Mouse (Mus musculus) bone marrow, adult 2 months (tissue): ENCODE results near the gene Cir1. TPM values are rescaled to one million over a fixed set of nuclear protein-coding genes. Genes with fewer than 3 reads are reported as not detected.

Experiments
- H3K27ac ChIP-seq: fragments of 200-500 bp; 2 replicates; pipeline ENCODE4 v1.5.1; 2012; ENCODE audit warnings: low read depth, mild to moderate bottlenecking, control low read depth, inconsistent platforms, low read length; ENCODE audit not compliant: control insufficient read depth, poor library complexity, insufficient read depth
- H3K4me1 ChIP-seq: fragments of 200-500 bp; 2 replicates; pipeline ENCODE4 v1.6.1; 2011; ENCODE audit warnings: low read length; ENCODE audit not compliant: control insufficient read depth, insufficient read depth
- H3K4me3 ChIP-seq: fragments of 200-500 bp; replicated peaks from 2 replicates; pipeline ENCODE3; 2011; ENCODE audit warnings: mild to moderate bottlenecking, low read depth, low read length, control low read depth; ENCODE audit not compliant: control insufficient read depth
- CTCF ChIP-seq: fragments of 200-500 bp; IDR thresholded peaks from 2 replicates; pipeline ENCODE4 v1.5.1; 2011; ENCODE audit warnings: low read length, control low read depth; ENCODE audit not compliant: control insufficient read depth, insufficient read depth
- POLR2A ChIP-seq: fragments of 200-500 bp; IDR thresholded peaks from 2 replicates; pipeline ENCODE4 v1.6.1; 2011; ENCODE audit warnings: low read depth, mild to moderate bottlenecking, control low read depth, low read length, borderline replicate concordance; ENCODE audit not compliant: control insufficient read depth
- WGBS: fragments of 180-500 bp; shearing (Covaris S2); methylation state at CpG from one replicate; pipeline ENCODE4 v1.1.7; 2018; 5-methylcytosine and 5-hydroxymethylcytosine counted together
- polyA plus RNA-seq: library from polyadenylated mRNA; stranded (reverse); fragments of >200 nt; gene quantifications from 2 replicates; pipeline ENCODE4 v1.2.4, GENCODE M21; 2011; ENCODE audit warnings: low replicate concordance; ENCODE audit not compliant: missing spikeins, insufficient read depth, insufficient read length

Gene Cir1
- polyA plus RNA-seq, 1 experiment: 23.3 TPM

DNA sequence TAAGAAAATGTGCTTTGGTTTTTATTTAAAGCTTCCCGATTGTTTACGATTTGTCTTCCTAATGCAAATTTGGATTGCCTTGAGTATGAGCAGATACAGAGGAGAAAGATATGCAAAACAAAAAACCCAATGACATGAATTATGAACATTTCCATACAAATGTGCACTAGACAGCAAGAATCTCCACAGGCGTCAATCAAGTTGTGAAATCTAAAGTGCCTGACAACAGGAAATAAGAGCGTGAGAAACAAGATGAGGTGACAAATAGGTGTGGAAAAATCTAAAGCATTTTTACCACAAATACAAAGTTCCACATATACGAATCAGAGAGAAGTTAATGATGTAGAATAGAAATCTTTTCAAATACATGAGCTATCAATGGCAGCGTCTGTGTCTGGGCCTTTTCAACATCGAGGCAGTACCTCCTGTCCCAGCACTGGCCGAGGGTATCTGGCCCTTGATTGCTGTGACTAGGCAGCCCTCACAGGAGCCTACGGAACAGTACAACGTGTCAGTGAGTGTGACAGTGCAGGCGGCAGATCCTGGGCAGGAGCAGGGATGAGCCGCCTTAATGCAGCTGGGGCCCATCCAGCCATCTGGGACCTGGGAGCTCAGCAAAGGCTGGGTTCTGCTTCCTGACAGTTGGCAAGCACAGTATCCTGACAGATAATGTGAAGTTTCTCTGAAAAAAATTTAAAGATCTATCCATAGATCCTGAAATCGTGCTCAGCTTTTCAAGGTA, 34.0 kb upstream of the Cir1 start:
- TF ChIP-seq POLR2A: no peak
- TF ChIP-seq CTCF: no peak
- Histone ChIP-seq H3K4me1 (no peaks in the 10 kb centered on the region), H3K27ac (no peak overlapping the region), H3K4me3 (no peak overlapping the region)
- 77% methylated on average over 13 of the region's 13 CpGs for WGBS

- 91% methylated on average over 4 of the region's 4 CpGs for WGBS
- Histone ChIP-seq H3K4me3 (no peak overlapping the region), H3K4me1 (no peaks in the 10 kb centered on the region), H3K27ac (no peak overlapping the region)
- TF ChIP-seq POLR2A (no peak), CTCF (no peak)
Observed at GRCm38 (mm10) chr2:73345204-73345603, 32.7 kb upstream of the Cir1 start.

GRCm38 (mm10) chr2:73343701-73344100, 31.2 kb upstream of the Cir1 start:
- 93% methylated on average over 5 of the region's 5 CpGs for WGBS
- no peak overlapping the region for H3K4me3 ChIP-seq
- no peak overlapping the region for H3K27ac ChIP-seq
- no peak for TF ChIP-seq CTCF
- no peak for TF ChIP-seq POLR2A
- no peaks in the 10 kb centered on the region for H3K4me1 ChIP-seq

GRCm38 (mm10) chr2:73338415-73338814, 25.9 kb upstream of the Cir1 start:
- no peak overlapping the region for H3K27ac ChIP-seq
- WGBS: 65% methylated on average over 8 of the region's 8 CpGs
- no peaks in the 10 kb centered on the region for H3K4me1 ChIP-seq
- no peak for TF ChIP-seq POLR2A
- TF ChIP-seq CTCF: no peak
- no peak overlapping the region for H3K4me3 ChIP-seq

GRCm38 (mm10) chr2:73335949-73336348, 23.4 kb upstream of the Cir1 start:
- Histone ChIP-seq H3K4me3 (no peak overlapping the region), H3K27ac (no peak overlapping the region), H3K4me1 (no peaks in the 10 kb centered on the region)
- 93% methylated on average over 3 of the region's 3 CpGs for WGBS
- no peak for TF ChIP-seq POLR2A
- no peak for TF ChIP-seq CTCF

DNA sequence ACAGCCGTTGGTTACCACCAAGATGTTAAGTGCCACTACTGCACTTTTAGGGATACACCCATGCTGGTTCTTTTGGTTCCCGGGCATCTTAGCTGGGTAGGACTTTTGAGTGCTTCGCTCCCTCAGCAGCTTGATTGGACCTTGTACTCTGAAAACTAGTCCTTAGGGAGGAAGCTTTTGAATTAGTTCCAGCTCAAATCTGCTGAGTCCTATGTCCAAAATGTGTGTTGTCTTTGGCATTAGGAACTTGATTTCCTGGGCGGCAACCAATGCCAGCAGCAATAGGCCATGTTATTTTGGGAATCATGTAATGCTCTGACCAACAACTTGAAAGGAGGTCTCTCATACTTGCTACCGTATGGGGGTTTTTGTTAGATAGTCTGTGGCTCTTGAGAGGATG, 13.4 kb upstream of the Cir1 start:
- WGBS: 90% methylated on average over 5 of the region's 5 CpGs
- no peaks in the 10 kb centered on the region; the same call in 1 of the 2 replicates for H3K4me1 ChIP-seq
- H3K4me3 ChIP-seq: no peak overlapping the region
- no peak for TF ChIP-seq CTCF
- no peak for TF ChIP-seq POLR2A
- no peak overlapping the region for H3K27ac ChIP-seq

DNA sequence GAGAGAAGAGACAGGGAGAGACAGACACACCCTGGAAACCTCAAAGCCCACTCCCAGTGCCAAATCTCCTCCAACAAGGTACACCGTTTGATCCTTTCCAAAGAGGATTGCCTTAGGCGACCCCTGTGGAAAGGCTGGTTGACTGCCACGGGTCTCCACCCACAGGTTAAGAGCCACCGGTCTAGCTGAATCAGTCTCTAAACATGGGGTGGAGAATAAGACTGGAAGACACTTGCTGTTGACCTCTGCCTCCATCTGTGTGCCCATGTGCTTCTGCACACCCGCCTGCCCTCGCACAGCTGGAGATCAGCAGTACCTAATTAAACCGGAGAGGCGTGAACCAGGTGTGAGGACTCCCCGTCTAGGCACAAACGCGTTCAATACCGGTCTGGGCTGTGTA, 10.5 kb upstream of the Cir1 start:
- Histone ChIP-seq H3K4me1 (no peaks in the 10 kb centered on the region; the same call in 1 of the 2 replicates), H3K27ac (no peak overlapping the region; the same call in 1 of the 2 replicates), H3K4me3 (no peak overlapping the region)
- TF ChIP-seq POLR2A (no peak), CTCF (no peak)
- WGBS: 87% methylated on average over 12 of the region's 12 CpGs

DNA sequence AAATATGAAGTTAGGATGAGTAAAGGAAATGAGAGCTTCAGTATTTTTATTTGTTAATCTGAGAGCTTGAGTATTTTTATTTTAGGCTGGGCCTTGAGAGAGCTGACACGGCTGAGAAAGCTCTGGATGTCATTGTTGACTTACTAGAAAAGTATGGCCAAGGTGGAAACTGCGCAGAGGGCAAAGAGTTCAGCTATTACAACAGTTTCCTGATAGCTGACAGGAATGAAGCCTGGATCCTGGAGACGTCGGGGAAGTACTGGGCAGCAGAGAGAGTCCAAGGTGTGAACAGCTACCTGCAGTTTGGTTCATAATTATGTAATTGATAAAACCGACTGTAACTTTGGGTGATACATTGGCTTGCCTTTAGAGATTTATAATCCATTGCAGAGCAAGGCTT, 6.7 kb upstream of the Cir1 start:
- TF ChIP-seq CTCF (no peak), POLR2A (no peak)
- Histone ChIP-seq H3K4me1 (no peaks in the 10 kb centered on the region; the same call in 1 of the 2 replicates), H3K27ac (no peak overlapping the region), H3K4me3 (no peak overlapping the region)
- WGBS: 84% methylated on average over 5 of the region's 5 CpGs

DNA sequence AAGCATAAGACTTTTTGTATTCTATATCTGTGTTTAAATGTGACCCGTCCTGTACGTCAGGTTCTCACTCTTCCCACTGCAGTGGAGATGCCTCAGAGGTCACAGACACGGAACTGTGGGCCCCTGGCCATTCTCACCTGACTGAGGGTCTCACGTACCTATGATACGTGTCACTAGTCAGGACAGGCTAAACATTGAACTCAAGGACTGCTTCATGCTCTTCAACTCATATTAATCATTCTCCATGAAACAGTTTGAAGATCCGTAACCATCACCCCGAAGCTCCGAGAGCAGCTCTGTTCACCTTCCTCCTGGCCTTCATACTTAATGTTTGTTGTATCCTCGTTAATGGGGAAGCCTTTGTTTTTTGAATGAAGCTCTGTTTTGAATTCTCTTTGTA, 4.9 kb upstream of the Cir1 start:
- TF ChIP-seq CTCF: no peak
- no peak for TF ChIP-seq POLR2A
- no peak overlapping the region for H3K27ac ChIP-seq
- no peaks in the 10 kb centered on the region for H3K4me1 ChIP-seq
- WGBS: 94% methylated on average over 9 of the region's 9 CpGs
- H3K4me3 ChIP-seq: no peak overlapping the region
